Mouse (Mus musculus) WW6 (cell line): Measurements from ENCODE around the gene Rraga.
"Not testable (repeated sequence)": the region's sequence is repeated elsewhere in the genome, so short reads cannot be mapped to it uniquely, and the experiment has no call there.

ENCODE experiments used
- DNase-seq: peaks from one replicate; pipeline ENCODE4 v3.0.0-alpha.2; 2013; ENCODE audit warnings: low read depth, low spot score

Gene Rraga

GRCm38 (mm10) chr4:86588236-86588635, 12.8 kb downstream of the Rraga start:
- no peak for DNase-seq

- DNase-seq, result no peak
These were observed 15.8 kb downstream of the Rraga start for GRCm38 (mm10) chr4:86591304-86591703.

GRCm38 (mm10) chr4:86611524-86612288, 36.2 kb downstream of the Rraga start, which contains the start of gene Haus6:
TSS of gene Haus6 (minus strand) at chr4:86612055.
- peak; percentile 94 for DNase-seq

- DNase-seq, result no peak
These were observed 36.8 kb downstream of the Rraga start for GRCm38 (mm10) chr4:86612289-86612620.

- no peak for DNase-seq
These were observed 45.0 kb downstream of the Rraga start for GRCm38 (mm10) chr4:86620506-86620905.

GRCm38 (mm10) chr4:86622116-86622515, 46.6 kb downstream of the Rraga start:
- DNase-seq, result no peak

- DNase-seq, result not testable (repeated sequence)
These were observed 47.1 kb downstream of the Rraga start for GRCm38 (mm10) chr4:86622532-86622931.

GRCm38 (mm10) chr4:86625463-86625862, 50.0 kb downstream of the Rraga start:
- DNase-seq, result no peak

GRCm38 (mm10) chr4:86626496-86626895, 51.0 kb downstream of the Rraga start:
- DNase-seq, result not testable (repeated sequence)
